Mouse (Mus musculus) frontal cortex, postnatal 10 days (tissue): ENCODE results near the gene Gm11239.
"Not testable (repeated sequence)": the region's sequence is repeated elsewhere in the genome, so short reads cannot be mapped to it uniquely, and the experiment has no call there.

Experiments
- DNase-seq, 2 experiments: peaks; one replicate each; pipeline ENCODE4 v3.0.0; 2022; ENCODE audit warnings: low spot score in 2 of 2, mixed read lengths in 1 of 2

Gene Gm11239

GRCm38 (mm10) chr4:73668054-73668453, at the start of gene Gm11239:
Gm11239 (plus strand) TSS chr4:73668354.
- DNase-seq = not testable (repeated sequence)

GRCm38 (mm10) chr4:73622684-73623083, 45.5 kb upstream of the Gm11239 start, which contains the start of gene Gm11237:
Gm11237 (plus strand) TSS chr4:73622984.
- not testable (repeated sequence) for DNase-seq

- DNase-seq = not testable (repeated sequence)
Measured at GRCm38 (mm10) chr4:73637821-73638220, 30.3 kb upstream of the Gm11239 start, which contains the start of gene Gm11236. Gm11236 (plus strand) TSS chr4:73638121.

- not testable (repeated sequence) for DNase-seq
Measured at GRCm38 (mm10) chr4:73661864-73662263, 6.3 kb upstream of the Gm11239 start.

GRCm38 (mm10) chr4:73683216-73683615, 15.1 kb downstream of the Gm11239 start, which contains the start of gene Gm428:
Gm428 (plus strand) TSS chr4:73683516.
- not testable (repeated sequence) for DNase-seq

DNA sequence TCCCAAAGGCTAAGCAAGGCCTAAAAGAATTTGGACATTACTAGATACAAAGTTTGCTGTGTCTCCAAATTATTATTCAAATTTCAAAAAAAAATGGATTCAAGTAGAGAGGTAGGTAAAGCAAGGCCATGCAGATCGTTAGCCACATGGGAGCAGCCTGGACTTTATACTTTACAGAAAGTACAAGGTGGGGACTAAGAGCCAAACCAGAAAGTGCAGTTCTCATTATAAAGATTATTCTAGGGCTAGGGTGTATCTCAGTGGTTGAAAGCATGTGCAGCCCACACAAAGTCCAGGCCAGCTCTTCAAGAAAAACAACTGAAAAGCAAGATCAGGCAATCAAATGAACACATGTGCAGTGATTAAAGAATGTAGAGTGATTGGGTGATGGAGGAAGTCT, 50.6 kb downstream of the Gm11239 start:
- DNase-seq = no peak

GRCm38 (mm10) chr4:73719819-73720218, 51.7 kb downstream of the Gm11239 start:
- DNase-seq = no peak
